Mouse (Mus musculus) limb, embryonic 14.5 days (tissue): ENCODE data around the gene Fam92b. TPM values are rescaled to one million over a fixed set of nuclear protein-coding genes. Genes with fewer than 3 reads are reported as not detected.

Experiments used
- ATAC-seq: fragments of 200-750 bp; cut with Nextera tagmentation; 2 replicates; pipeline ENCODE4 v1.8.0; 2017; ENCODE audit warnings: low read depth, moderate number of reproducible peaks, moderate TSS enrichment; ENCODE audit not compliant: low FRiP score
- DNase-seq: peaks from one replicate; pipeline ENCODE4 v3.0.0-alpha.2; 2015; ENCODE audit warnings: low spot score
- H3K27ac ChIP-seq: fragments of 300-500 bp; sonication (generic); replicated peaks from 2 replicates; pipeline ENCODE4 v1.5.1; 2014; ENCODE audit warnings: low read depth, mild to moderate bottlenecking, low read length, moderate library complexity, mixed read lengths
- H3K27me3 ChIP-seq: fragments of 300-500 bp; sonication (generic); 2 replicates; pipeline ENCODE4 v1.6.1; 2014; ENCODE audit warnings: low read length, mixed read lengths; ENCODE audit not compliant: control insufficient read depth, insufficient read depth
- H3K36me3 ChIP-seq: fragments of 300-500 bp; sonication (generic); 2 replicates; pipeline ENCODE4 v1.6.1; 2014; ENCODE audit warnings: mild to moderate bottlenecking, low read length, moderate library complexity, mixed read lengths; ENCODE audit not compliant: control insufficient read depth, insufficient read depth
- H3K4me1 ChIP-seq: fragments of 300-500 bp; sonication (generic); 2 replicates; pipeline ENCODE4 v1.6.1; 2014; ENCODE audit warnings: antibody characterized with exemption, low read length, mixed read lengths; ENCODE audit not compliant: control insufficient read depth, insufficient read depth
- H3K4me2 ChIP-seq: fragments of 300-500 bp; sonication (generic); replicated peaks from 2 replicates; pipeline ENCODE4 v1.6.1; 2014; ENCODE audit warnings: low read depth, mild to moderate bottlenecking, low read length, moderate library complexity; ENCODE audit not compliant: severe bottlenecking
- H3K4me3 ChIP-seq: fragments of 300-500 bp; sonication (generic); replicated peaks from 2 replicates; pipeline ENCODE4 v1.5.1; 2014; ENCODE audit warnings: low read length
- H3K9ac ChIP-seq: fragments of 300-500 bp; sonication (generic); 2 replicates; pipeline ENCODE4 v1.6.1; 2014; ENCODE audit warnings: mild to moderate bottlenecking, low read depth, low read length, moderate library complexity; ENCODE audit not compliant: severe bottlenecking
- H3K9me3 ChIP-seq: fragments of 300-500 bp; sonication (generic); 2 replicates; pipeline ENCODE4 v1.6.1; 2016; ENCODE audit warnings: low read length; ENCODE audit not compliant: control insufficient read depth
- POLR2A ChIP-seq: fragments of 200-500 bp; IDR thresholded peaks from 2 replicates; pipeline ENCODE4 v1.8.0; 2012; ENCODE audit warnings: inconsistent platforms, mild to moderate bottlenecking, moderate library complexity, borderline replicate concordance; ENCODE audit not compliant: insufficient read depth, insufficient read length; ENCODE audit errors: extremely low read depth
- WGBS: fragments of 180-500 bp; shearing (Covaris S2); extraction: QIAGEN DNeasy Blood & Tissue Kit; methylation state at CpG from one replicate; pipeline ENCODE4 v1.1.7; 2014; 5-methylcytosine and 5-hydroxymethylcytosine counted together
- polyA plus RNA-seq, 2 experiments: library from polyadenylated mRNA; depleted of rRNA in 1 of 2; stranded (reverse) in 1 of 2; unstranded in 1 of 2; fragments of >200 nt; fragmentation: Nextera tagmentation in 1 of 2; extraction: Ambion mirVana in 1 of 2; gene quantifications; 2 replicates each; pipeline versions ENCODE4 v1.2.1 to v1.2.3; 2012 to 2014

Fam92b gene
- polyA plus RNA-seq, 2 experiments: not detected

- peak overlapping the region; percentile 80 for H3K27ac ChIP-seq
- ATAC-seq (peak; percentile 75), DNase-seq (peak; percentile 85)
- H3K4me2 ChIP-seq: peak overlapping the region; percentile 18
- H3K4me3 ChIP-seq: no peak overlapping the region
- 6% methylated on average over 13 of the region's 13 CpGs for whole genome bisulfite sequencing
- no peak for TF ChIP-seq POLR2A
- no peaks in the 10 kb centered on the region for H3K27me3 ChIP-seq
- peaks cover 35% of the 10 kb centered on the region for H3K4me1 ChIP-seq
- peak overlapping the region; percentile 4; the same call in 1 of the 2 replicates for H3K9ac ChIP-seq
- H3K36me3 ChIP-seq: no peaks in the 10 kb centered on the region
- H3K9me3 ChIP-seq: no peaks in the 10 kb centered on the region
Measured at GRCm38 (mm10) chr8:120216855-120217830, 39.9 kb upstream of the Fam92b start.

GRCm38 (mm10) chr8:120215416-120216141 lies 38.3 kb upstream of the Fam92b start:
- no peak overlapping the region for H3K4me2 ChIP-seq
- no peaks in the 10 kb centered on the region for H3K9me3 ChIP-seq
- TF ChIP-seq POLR2A: no peak
- H3K9ac ChIP-seq: no peak overlapping the region
- H3K4me3 ChIP-seq: no peak overlapping the region
- no peaks in the 10 kb centered on the region for H3K36me3 ChIP-seq
- DNase-seq: no peak
- no peaks in the 10 kb centered on the region for H3K27me3 ChIP-seq
- peaks cover 40% of the 10 kb centered on the region for H3K4me1 ChIP-seq
- 0 out of 2 replicates have a peak overlapping the region, but pooled peaks have one; percentile 43 for H3K27ac ChIP-seq
- no peak for ATAC-seq
- WGBS: 45% methylated on average over 7 of the region's 7 CpGs

- Histone ChIP-seq H3K27me3 (no peaks in the 10 kb centered on the region), H3K36me3 (no peaks in the 10 kb centered on the region), H3K4me3 (no peak overlapping the region), H3K4me1 (peaks cover 41% of the 10 kb centered on the region), H3K27ac (no peak overlapping the region), H3K9ac (no peak overlapping the region), H3K4me2 (no peak overlapping the region), H3K9me3 (no peaks in the 10 kb centered on the region)
- WGBS: 61% methylated on average over 5 of the region's 5 CpGs
- no peak for DNase-seq
- TF ChIP-seq POLR2A: no peak
- ATAC-seq: no peak
Measured at GRCm38 (mm10) chr8:120213939-120214338, 36.7 kb upstream of the Fam92b start.

GRCm38 (mm10) chr8:120213229-120213628 lies 36.0 kb upstream of the Fam92b start:
- Histone ChIP-seq H3K9ac (no peak overlapping the region), H3K27me3 (no peaks in the 10 kb centered on the region), H3K4me1 (peaks cover 41% of the 10 kb centered on the region), H3K36me3 (no peaks in the 10 kb centered on the region), H3K4me3 (no peak overlapping the region), H3K27ac (no peak overlapping the region), H3K4me2 (no peak overlapping the region), H3K9me3 (no peaks in the 10 kb centered on the region)
- 100% methylated on average over 3 of the region's 3 CpGs for WGBS
- no peak for TF ChIP-seq POLR2A
- no peak for DNase-seq
- ATAC-seq: no peak

GRCm38 (mm10) chr8:120212596-120212995 lies 35.3 kb upstream of the Fam92b start:
- no peak for TF ChIP-seq POLR2A
- Histone ChIP-seq H3K36me3 (no peaks in the 10 kb centered on the region), H3K9me3 (no peaks in the 10 kb centered on the region), H3K4me3 (no peak overlapping the region), H3K4me1 (peaks cover 35% of the 10 kb centered on the region), H3K4me2 (no peak overlapping the region), H3K9ac (no peak overlapping the region), H3K27ac (no peak overlapping the region), H3K27me3 (no peaks in the 10 kb centered on the region)
- WGBS: 83% methylated on average over 7 of the region's 7 CpGs
- no peak for ATAC-seq
- DNase-seq: no peak
